13 mouse cellular contexts compared by ENCODE assay signal in the genomic region with DNA sequence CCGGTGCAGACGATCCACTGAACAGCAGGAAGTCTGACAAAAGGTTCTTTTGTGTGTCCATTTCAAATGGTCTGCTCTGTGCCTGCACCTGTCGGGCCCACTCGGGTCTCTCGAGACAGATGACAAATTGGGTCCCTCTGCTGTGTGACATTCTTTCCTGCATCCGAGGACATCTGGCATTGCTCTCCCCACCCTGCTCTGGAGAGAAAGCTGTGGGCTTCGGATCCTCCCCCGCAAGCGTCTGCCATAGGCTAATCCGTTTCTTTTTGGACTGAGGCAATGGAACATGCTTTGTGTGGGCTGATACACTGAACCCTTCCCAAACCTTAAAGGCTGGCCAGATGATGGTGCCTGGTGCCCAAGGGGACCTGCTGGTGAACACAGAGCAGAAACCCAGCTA. TPM values are rescaled to one million over a fixed set of nuclear protein-coding genes. Genes with fewer than 3 reads are reported as not detected.
DNase-seq lines count a peak whose midpoint lies in the region; ATAC-seq lines count a peak whose summit lies in the region.
"Had no signal": no experiment of that assay in that cellular context is flagged by ENCODE, and none has a peak within 500 bp of the region (broad histone marks: within the 10 kb centered on the region; RNA-seq: fewer than 3 reads in every experiment).

No protein-coding gene starts in this region.

- no peaks in the 10 kb centered on the region for H3K36me3 ChIP-seq in forebrain, embryonic 13.5 days (ENCODE audit: poor library complexity, severe bottlenecking)
- no peaks in the 10 kb centered on the region for H3K36me3 ChIP-seq in forebrain, embryonic 11.5 days (ENCODE audit: control insufficient read depth, insufficient read depth, low read length)
- H3K36me3 ChIP-seq in hindbrain, embryonic 10.5 days = no peaks in the 10 kb centered on the region
- H3K36me3 ChIP-seq: liver, embryonic 13.5 days had no signal

- H3K4me3 ChIP-seq in forebrain, embryonic 13.5 days = no peak overlapping the region
- H3K4me3 ChIP-seq in forebrain, embryonic 11.5 days (ENCODE audit: low read depth, low read length) = no peak overlapping the region
- no peak overlapping the region for H3K4me3 ChIP-seq in hindbrain, embryonic 10.5 days
- H3K4me3 ChIP-seq: liver, embryonic 13.5 days had no signal

- 40% methylated on average over 10 of the region's 10 CpGs for WGBS in forebrain, embryonic 13.5 days
- WGBS in forebrain, embryonic 11.5 days = 54% methylated on average over 10 of the region's 10 CpGs
- WGBS in hindbrain, embryonic 10.5 days = 53% methylated on average over 10 of the region's 10 CpGs

- no peaks in the 10 kb centered on the region for H3K9me3 ChIP-seq in forebrain, embryonic 13.5 days (replicated peaks)
- H3K9me3 ChIP-seq in forebrain, embryonic 11.5 days (ENCODE audit: control insufficient read depth, low read length) = no peaks in the 10 kb centered on the region
- no peaks in the 10 kb centered on the region for H3K9me3 ChIP-seq in hindbrain, embryonic 10.5 days
- H3K9me3 ChIP-seq: liver, embryonic 13.5 days had no signal

- no peak overlapping the region for H3K4me2 ChIP-seq in forebrain, embryonic 13.5 days
- H3K4me2 ChIP-seq in forebrain, embryonic 11.5 days (ENCODE audit: low read depth, low read length, severe bottlenecking) = no peak overlapping the region
- H3K4me2 ChIP-seq: liver, embryonic 13.5 days had no signal

- no peaks in the 10 kb centered on the region for H3K27me3 ChIP-seq in forebrain, embryonic 13.5 days
- H3K27me3 ChIP-seq in forebrain, embryonic 11.5 days (ENCODE audit: control insufficient read depth, insufficient read depth, low read length) = no peaks in the 10 kb centered on the region
- H3K27me3 ChIP-seq in hindbrain, embryonic 10.5 days (ENCODE audit: insufficient read depth, poor library complexity, severe bottlenecking) = no peaks in the 10 kb centered on the region
- H3K27me3 ChIP-seq: liver, embryonic 13.5 days had no signal

- DNase-seq in forebrain, embryonic 11.5 days (ENCODE audit: low spot score) = no peak
- peak; percentile 9 for DNase-seq in hindbrain, embryonic 10.5 days (ENCODE audit: low spot score)
- peak; percentile 79 to 90 for DNase-seq in left cerebral cortex, adult 18-20 months (ENCODE audit: low spot score in 2 of 2)
- DNase-seq in right cerebral cortex, postnatal 10 days (ENCODE audit: low spot score in 2 of 2) = peak; percentile 85 to 93
- DNase-seq in spleen, postnatal 10 days (ENCODE audit: low spot score in 2 of 2) = no peak
- DNase-seq in heart, postnatal 36 days = no peak
- no peak for DNase-seq in lung, postnatal 36 days
- DNase-seq: gastrocnemius, postnatal 36 days; liver, embryonic 13.5 days had no signal

- peaks cover 9% of the 10 kb centered on the region for H3K4me1 ChIP-seq in forebrain, embryonic 13.5 days
- no peaks in the 10 kb centered on the region for H3K4me1 ChIP-seq in forebrain, embryonic 11.5 days (replicated peaks; ENCODE audit: control insufficient read depth, insufficient read depth, low read length)
- peaks cover 17% of the 10 kb centered on the region for H3K4me1 ChIP-seq in hindbrain, embryonic 10.5 days (replicated peaks)

- intact Hi-C loops in heart, postnatal 36 days (cut with DNase I) = no loop called here

- H3K9ac ChIP-seq in forebrain, embryonic 13.5 days = no peak overlapping the region
- no peak overlapping the region for H3K9ac ChIP-seq in forebrain, embryonic 11.5 days (ENCODE audit: low read length)
- H3K9ac ChIP-seq: liver, embryonic 13.5 days had no signal

- no peak; the same call in 1 of the 2 replicates for ATAC-seq in forebrain, embryonic 13.5 days
- ATAC-seq in forebrain, embryonic 11.5 days (replicated peaks; ENCODE audit: low FRiP score) = no peak
- ATAC-seq: CD4-positive, CD25-positive, alpha-beta regulatory T cell, adult 4 months; intestine, embryonic 16.5 days had no signal

- 0 out of 2 replicates have a peak overlapping the region, but pooled peaks have one; percentile 32 for H3K27ac ChIP-seq in forebrain, embryonic 13.5 days
- H3K27ac ChIP-seq in forebrain, embryonic 11.5 days (ENCODE audit: low read depth, low read length) = no peak overlapping the region
- H3K27ac ChIP-seq in hindbrain, embryonic 10.5 days = peak overlapping the region; percentile 70
- H3K27ac ChIP-seq: liver, embryonic 13.5 days had no signal

RNA-seq across cellular contexts. Expression of gene Nphp4, which starts 23.4 kb away (rescaled TPM):
- polyA plus RNA-seq in forebrain, embryonic 13.5 days (2015; fragmentation: Nextera tagmentation; extraction: Ambion mirVana) = 4.4 and 5.2 TPM in 2 replicates
- 5.9 and 7.6 TPM in 2 replicates for polyA plus RNA-seq in forebrain, embryonic 11.5 days (2014; fragmentation: Nextera tagmentation; extraction: Ambion mirVana)
- 7.3 and 9.9 TPM in 2 replicates for polyA plus RNA-seq in hindbrain, embryonic 10.5 days (2016; fragmentation: Nextera tagmentation; extraction: Ambion mirVana)
- 10 to 100 TPM; 18.4 to 23.9 TPM for total RNA-seq in left cerebral cortex, adult 18-20 months (2021)
- total RNA-seq in heart, postnatal 36 days (2021) = under 1 TPM; 0.89 to 1.00 TPM
- total RNA-seq: monocyte, adult 5-6 weeks had no signal

RNA-seq across cellular contexts. Expression of gene Kcnab2, which starts 24.6 kb away (rescaled TPM):
- 12.2 and 13.1 TPM in 2 replicates for polyA plus RNA-seq in forebrain, embryonic 13.5 days (2015; fragmentation: Nextera tagmentation; extraction: Ambion mirVana)
- 10.5 and 13.2 TPM in 2 replicates for polyA plus RNA-seq in forebrain, embryonic 11.5 days (2014; fragmentation: Nextera tagmentation; extraction: Ambion mirVana)
- 11.6 and 16.0 TPM in 2 replicates for polyA plus RNA-seq in hindbrain, embryonic 10.5 days (2016; fragmentation: Nextera tagmentation; extraction: Ambion mirVana)
- 100 to 1,000 TPM; 382 to 428 TPM for total RNA-seq in left cerebral cortex, adult 18-20 months (2021)
- total RNA-seq in heart, postnatal 36 days (2021) = 1 to 10 TPM; 1.3 to 2.1 TPM

Comparison
In these comparisons a context has a peak if more than half of its experiments do, and no peak if none do; other contexts are left out.
1. DNase-seq: peak in hindbrain, embryonic 10.5 days (single experiment), left cerebral cortex, adult 18-20 months (2 of 2) and right cerebral cortex, postnatal 10 days (2 of 2); none in forebrain, embryonic 11.5 days (single experiment), spleen, postnatal 10 days (0 of 2), heart, postnatal 36 days (0 of 2) and lung, postnatal 36 days (single experiment).